Mouse (Mus musculus): ENCODE measurements at regions not wholly inside any gene's neighbourhood (a gene's known extent, or its start where the extent isn't known, plus 50 kb on each side); places are given as distances from the start of the nearest gene placed in this dataset.
"Not testable (repeated sequence)": the region's sequence is repeated elsewhere in the genome, so short reads cannot be mapped to it uniquely, and the experiment has no call there.

DNA sequence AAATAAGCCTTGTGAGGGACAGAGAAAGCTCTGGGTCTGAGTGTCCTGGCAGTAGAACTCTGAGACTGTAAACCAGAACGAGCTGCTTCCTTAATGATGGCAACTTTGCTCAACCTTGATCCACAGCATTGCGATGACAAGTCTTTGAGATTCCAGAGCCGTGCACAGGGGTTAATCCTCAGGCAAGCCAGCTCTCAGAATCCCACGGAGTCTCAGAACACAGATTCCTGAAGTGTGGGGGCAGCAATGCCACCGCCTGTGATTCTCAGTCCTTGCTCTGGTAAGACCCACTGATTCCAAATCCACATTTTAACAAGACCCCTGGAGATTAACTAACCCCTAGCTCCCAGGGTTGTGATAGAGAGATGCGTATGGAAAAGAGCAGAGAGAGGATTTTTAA is 255.5 kb upstream of the AI593442 start:
- no peak overlapping the region for H3K27ac ChIP-seq (ENCODE audit: insufficient read depth, low read depth, low read length)
- no peaks in the 10 kb centered on the region for H3K36me3 ChIP-seq (ENCODE audit: control insufficient read depth, insufficient read depth, low read length)
- no peak overlapping the region for H3K4me3 ChIP-seq (ENCODE audit: insufficient read depth, low read depth, low read length)
- no peaks in the 10 kb centered on the region for H3K4me1 ChIP-seq (ENCODE audit: control insufficient read depth, insufficient read depth, low read length)
- H3K27me3 ChIP-seq (replicated peaks; ENCODE audit: control insufficient read depth, insufficient read depth, low read length), result no peaks in the 10 kb centered on the region
- WGBS, result 57% methylated on average over 6 of the region's 6 CpGs
- TF ChIP-seq POLR2A (IDR thresholded peaks at IDR 0.05; ENCODE audit: low read depth, low read length), result no peak
- no peak for TF ChIP-seq CTCF (conservative IDR thresholded peaks at IDR 0.05; ENCODE audit: insufficient read depth, insufficient read length, low read depth, low read length)
- DNase-seq, result no peak

DNA sequence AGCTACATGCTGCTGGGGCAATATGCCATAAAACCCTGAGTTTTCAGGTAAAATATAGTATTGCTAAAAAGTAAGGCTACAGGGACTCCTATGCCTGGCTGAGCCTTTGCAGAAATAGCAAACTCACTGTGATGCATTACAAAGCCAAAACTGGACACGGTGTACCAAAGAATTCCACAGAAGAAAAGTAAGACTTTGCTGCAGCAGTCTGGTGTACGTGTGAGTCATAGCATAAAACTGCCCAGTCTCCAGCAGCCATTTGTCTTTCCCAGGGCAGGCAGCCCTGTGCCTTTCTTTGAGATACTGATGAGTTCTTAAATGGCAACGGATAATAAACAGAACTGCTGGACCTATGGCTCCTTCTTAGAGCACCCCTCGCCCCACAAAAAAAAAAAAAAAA is 237.9 kb upstream of the AI593442 start:
- H3K27me3 ChIP-seq (replicated peaks; ENCODE audit: control insufficient read depth, insufficient read depth, low read length), result no peaks in the 10 kb centered on the region
- H3K4me3 ChIP-seq (ENCODE audit: insufficient read depth, low read depth, low read length), result no peak overlapping the region
- no peak overlapping the region for H3K27ac ChIP-seq (ENCODE audit: insufficient read depth, low read depth, low read length)
- H3K36me3 ChIP-seq (ENCODE audit: control insufficient read depth, insufficient read depth, low read length), result no peaks in the 10 kb centered on the region
- 66% methylated on average over 4 of the region's 4 CpGs for WGBS
- H3K4me1 ChIP-seq (ENCODE audit: control insufficient read depth, insufficient read depth, low read length), result no peaks in the 10 kb centered on the region
- TF ChIP-seq POLR2A (IDR thresholded peaks at IDR 0.05; ENCODE audit: low read depth, low read length) (no peak), CTCF (conservative IDR thresholded peaks at IDR 0.05; ENCODE audit: insufficient read depth, insufficient read length, low read depth, low read length) (no peak)
- DNase-seq, result no peak

GRCm38 (mm10) chr9:52888653-52889052 is 209.1 kb upstream of the AI593442 start:
- no CpG with 5 or more reads among the region's 2 CpGs for WGBS
- H3K36me3 ChIP-seq (ENCODE audit: control insufficient read depth, insufficient read depth, low read length); DNase-seq; H3K27ac ChIP-seq (ENCODE audit: insufficient read depth, low read depth, low read length); H3K4me3 ChIP-seq (ENCODE audit: insufficient read depth, low read depth, low read length); H3K4me1 ChIP-seq (ENCODE audit: control insufficient read depth, insufficient read depth, low read length); H3K27me3 ChIP-seq (replicated peaks; ENCODE audit: control insufficient read depth, insufficient read depth, low read length): not testable (repeated sequence)

DNA sequence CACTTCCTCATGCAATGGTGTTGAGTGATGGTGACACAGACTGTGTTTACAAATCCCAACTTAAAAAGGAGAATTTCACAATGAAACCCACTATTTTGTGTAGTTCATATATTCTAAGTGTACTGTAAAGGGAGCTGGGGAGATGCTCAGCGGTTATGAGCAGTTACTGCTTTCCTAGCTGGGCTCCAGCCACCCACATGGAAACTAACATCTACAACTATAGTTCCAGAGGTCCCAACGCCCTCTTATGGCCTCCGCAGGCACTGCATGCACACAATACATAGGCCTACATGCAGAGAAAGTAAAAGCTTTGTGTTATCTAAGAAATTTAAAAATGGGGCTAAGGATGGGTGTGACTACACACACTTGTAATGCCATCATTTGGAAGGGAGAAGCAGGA is 208.4 kb upstream of the AI593442 start:
- H3K4me3 ChIP-seq (ENCODE audit: insufficient read depth, low read depth, low read length); H3K4me1 ChIP-seq (ENCODE audit: control insufficient read depth, insufficient read depth, low read length); H3K27ac ChIP-seq (ENCODE audit: insufficient read depth, low read depth, low read length); H3K27me3 ChIP-seq (replicated peaks; ENCODE audit: control insufficient read depth, insufficient read depth, low read length); DNase-seq; H3K36me3 ChIP-seq (ENCODE audit: control insufficient read depth, insufficient read depth, low read length): not testable (repeated sequence)
- WGBS, result no CpG with 5 or more reads among the region's 3 CpGs

DNA sequence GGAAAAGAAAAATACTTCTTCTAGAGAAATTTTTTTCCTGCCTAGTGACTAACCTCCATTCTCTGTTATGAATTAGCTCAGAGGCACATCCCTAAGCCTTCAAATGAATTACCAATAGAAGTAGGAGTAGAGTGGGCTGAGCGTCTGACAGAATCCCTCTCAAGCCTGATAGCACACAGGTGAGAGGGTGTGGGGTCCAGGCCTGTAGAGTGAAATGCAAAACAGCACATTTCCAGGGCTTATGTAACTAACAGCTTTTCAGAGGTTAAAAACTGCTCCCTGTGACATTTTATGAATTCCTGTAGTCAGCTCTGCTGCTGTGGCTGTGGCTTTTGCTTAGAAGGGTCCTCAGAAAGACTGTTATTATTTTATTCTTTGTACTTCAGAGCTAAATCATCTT is 187.7 kb upstream of the AI593442 start:
- DNase-seq, result no peak
- no peaks in the 10 kb centered on the region for H3K4me1 ChIP-seq (ENCODE audit: control insufficient read depth, insufficient read depth, low read length)
- H3K27me3 ChIP-seq (replicated peaks; ENCODE audit: control insufficient read depth, insufficient read depth, low read length), result no peaks in the 10 kb centered on the region
- TF ChIP-seq CTCF (conservative IDR thresholded peaks at IDR 0.05; ENCODE audit: insufficient read depth, insufficient read length, low read depth, low read length) (no peak), POLR2A (IDR thresholded peaks at IDR 0.05; ENCODE audit: low read depth, low read length) (no peak)
- no peaks in the 10 kb centered on the region for H3K36me3 ChIP-seq (ENCODE audit: control insufficient read depth, insufficient read depth, low read length)
- H3K4me3 ChIP-seq (ENCODE audit: insufficient read depth, low read depth, low read length), result no peak overlapping the region
- H3K27ac ChIP-seq (ENCODE audit: insufficient read depth, low read depth, low read length), result no peak overlapping the region
- WGBS, result 94% methylated on average over 1 of the region's 1 CpGs

DNA sequence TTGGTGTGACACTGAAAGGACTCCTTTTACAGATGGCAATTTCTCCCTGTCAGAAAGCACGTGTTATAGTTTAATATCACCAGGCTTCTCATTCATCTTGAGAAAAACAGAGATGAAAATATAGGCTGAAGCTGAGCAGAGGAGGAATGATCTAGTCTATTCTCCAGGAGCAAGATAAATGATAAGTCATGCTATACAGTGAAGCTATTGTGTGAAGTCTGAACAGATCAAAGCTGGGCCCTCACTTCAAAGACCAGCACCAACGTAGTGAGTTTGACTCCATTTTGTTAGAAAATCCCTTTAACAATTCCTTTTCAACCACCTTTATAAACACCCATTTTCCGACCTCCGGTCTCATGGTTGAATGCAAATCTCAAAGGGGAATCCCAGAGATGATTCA is 180.7 kb upstream of the AI593442 start:
- whole genome bisulfite sequencing, result 79% methylated on average over 4 of the region's 4 CpGs
- Histone ChIP-seq H3K4me1 (ENCODE audit: control insufficient read depth, insufficient read depth, low read length) (no peaks in the 10 kb centered on the region), H3K27me3 (replicated peaks; ENCODE audit: control insufficient read depth, insufficient read depth, low read length) (no peaks in the 10 kb centered on the region), H3K27ac (ENCODE audit: insufficient read depth, low read depth, low read length) (no peak overlapping the region), H3K4me3 (ENCODE audit: insufficient read depth, low read depth, low read length) (no peak overlapping the region), H3K36me3 (ENCODE audit: control insufficient read depth, insufficient read depth, low read length) (no peaks in the 10 kb centered on the region)
- TF ChIP-seq CTCF (conservative IDR thresholded peaks at IDR 0.05; ENCODE audit: insufficient read depth, insufficient read length, low read depth, low read length), result no peak
- TF ChIP-seq POLR2A (IDR thresholded peaks at IDR 0.05; ENCODE audit: low read depth, low read length), result no peak
- no peak for DNase-seq

GRCm38 (mm10) chr9:52858411-52858810 is 178.8 kb upstream of the AI593442 start:
- no peaks in the 10 kb centered on the region for H3K27me3 ChIP-seq (replicated peaks; ENCODE audit: control insufficient read depth, insufficient read depth, low read length)
- WGBS, result 74% methylated on average over 4 of the region's 4 CpGs
- H3K4me3 ChIP-seq (ENCODE audit: insufficient read depth, low read depth, low read length), result no peak overlapping the region
- no peak for TF ChIP-seq CTCF (conservative IDR thresholded peaks at IDR 0.05; ENCODE audit: insufficient read depth, insufficient read length, low read depth, low read length)
- no peak for TF ChIP-seq POLR2A (IDR thresholded peaks at IDR 0.05; ENCODE audit: low read depth, low read length)
- H3K4me1 ChIP-seq (ENCODE audit: control insufficient read depth, insufficient read depth, low read length), result no peaks in the 10 kb centered on the region
- no peaks in the 10 kb centered on the region for H3K36me3 ChIP-seq (ENCODE audit: control insufficient read depth, insufficient read depth, low read length)
- DNase-seq, result no peak
- no peak overlapping the region for H3K27ac ChIP-seq (ENCODE audit: insufficient read depth, low read depth, low read length)

DNA sequence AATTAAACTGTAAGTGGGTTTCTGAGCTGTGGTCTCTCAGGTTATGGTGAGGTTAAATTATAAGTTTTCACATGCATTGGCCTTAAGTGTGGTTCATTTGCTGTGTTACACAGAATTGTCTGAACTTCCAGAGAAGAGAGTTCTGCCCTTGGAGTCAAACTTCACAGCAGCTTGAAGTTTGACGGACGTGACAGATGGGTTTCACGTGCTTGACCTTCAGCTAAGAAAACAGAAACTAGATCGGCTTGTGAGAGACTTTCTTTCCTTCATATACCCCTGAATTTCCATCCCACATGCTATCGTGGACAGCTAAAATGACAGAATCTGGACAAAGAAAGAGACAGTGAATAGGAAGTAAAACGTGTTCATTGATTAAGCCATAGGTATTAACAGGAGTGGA is 173.8 kb upstream of the AI593442 start:
- 38% methylated on average over 6 of the region's 6 CpGs for WGBS
- H3K4me3 ChIP-seq (ENCODE audit: insufficient read depth, low read depth, low read length), result no peak overlapping the region

More for the DNA sequence above, 173.8 kb upstream of the AI593442 start:
- no peak for DNase-seq
- TF ChIP-seq CTCF (conservative IDR thresholded peaks at IDR 0.05; ENCODE audit: insufficient read depth, insufficient read length, low read depth, low read length) (no peak), POLR2A (IDR thresholded peaks at IDR 0.05; ENCODE audit: low read depth, low read length) (no peak)
- no peaks in the 10 kb centered on the region for H3K27me3 ChIP-seq (replicated peaks; ENCODE audit: control insufficient read depth, insufficient read depth, low read length)
- H3K36me3 ChIP-seq (ENCODE audit: control insufficient read depth, insufficient read depth, low read length), result no peaks in the 10 kb centered on the region
- H3K27ac ChIP-seq (ENCODE audit: insufficient read depth, low read depth, low read length), result no peak overlapping the region
- no peaks in the 10 kb centered on the region for H3K4me1 ChIP-seq (ENCODE audit: control insufficient read depth, insufficient read depth, low read length)
